Comparison of ENCODE assay signal across 9 mouse cellular contexts in the genomic region with DNA sequence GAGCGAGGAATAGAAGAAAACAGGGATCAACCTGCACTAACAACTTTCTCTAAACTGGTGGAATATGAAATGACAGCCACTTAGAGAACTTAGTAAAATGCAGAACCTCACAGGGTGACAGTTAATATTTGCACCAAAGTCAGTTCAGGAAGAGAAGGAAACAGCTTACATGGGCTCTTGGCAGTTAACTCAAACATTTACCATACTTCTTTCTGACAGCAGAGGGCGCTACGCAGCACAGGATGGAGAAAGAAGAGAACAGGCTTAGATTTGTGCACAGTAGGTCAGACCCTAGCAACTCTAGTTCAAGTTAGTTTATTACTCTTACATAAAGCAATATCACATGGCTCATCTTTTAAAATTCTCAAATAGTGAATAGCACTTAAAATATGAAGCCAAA.
A peak's percentile ranks its signal among the peaks of the same experiment; 100 is the strongest.
DNase-seq lines count a peak whose midpoint lies in the region; ATAC-seq and TF ChIP-seq lines count a peak whose summit lies in the region.
"Had no signal": no experiment of that assay in that cellular context is flagged by ENCODE, and none has a peak within 500 bp of the region (broad histone marks: within the 10 kb centered on the region; RNA-seq: fewer than 3 reads in every experiment).

No protein-coding gene starts in this region.

- no peaks in the 10 kb centered on the region for H3K36me3 ChIP-seq in heart, embryonic 11.5 days (ENCODE audit: control insufficient read depth, insufficient read depth, low read length)
- no peaks in the 10 kb centered on the region for H3K36me3 ChIP-seq in E14TG2a.4 (ENCODE audit: insufficient read depth, low read length)
- H3K36me3 ChIP-seq: liver, embryonic 15.5 days had no signal

- H3K9ac ChIP-seq in heart, embryonic 11.5 days (ENCODE audit: low read depth, low read length): no peak overlapping the region
- H3K9ac ChIP-seq: liver, embryonic 15.5 days had no signal

- TF ChIP-seq CTCF in E14TG2a.4 (conservative IDR thresholded peaks at IDR 0.05; ENCODE audit: low read length): peak; percentile 60

- H3K4me2 ChIP-seq in heart, embryonic 11.5 days: no peak overlapping the region
- H3K4me2 ChIP-seq: liver, embryonic 15.5 days had no signal

- 30% methylated on average over 3 of the region's 3 CpGs for WGBS in heart, embryonic 11.5 days (ENCODE audit: insufficient replicate concordance)

- peak; percentile 73 to 89 for DNase-seq in heart, adult 18-20 months
- DNase-seq in cerebellum, adult 18-20 months: peak; percentile 78 to 83
- DNase-seq in gastrocnemius, adult 8-10 months (ENCODE audit: low spot score in 2 of 2): peak; percentile 25 to 45
- DNase-seq in layer of hippocampus, adult 8-10 months (ENCODE audit: low spot score in 2 of 2): peak; percentile 30 to 60
- peak; percentile 22 for DNase-seq in testis, postnatal 14 days (ENCODE audit: low spot score)

- no peak overlapping the region for H3K27ac ChIP-seq in heart, embryonic 11.5 days (ENCODE audit: low read depth, low read length)
- H3K27ac ChIP-seq: liver, embryonic 15.5 days had no signal

- H3K27me3 ChIP-seq in heart, embryonic 11.5 days (ENCODE audit: control insufficient read depth, insufficient read depth, low read length): no peaks in the 10 kb centered on the region
- no peaks in the 10 kb centered on the region for H3K27me3 ChIP-seq in E14TG2a.4 (ENCODE audit: insufficient read depth, low read length)
- H3K27me3 ChIP-seq: liver, embryonic 15.5 days had no signal

- no peak for ATAC-seq in heart, embryonic 11.5 days (replicated peaks; ENCODE audit: insufficient number of reproducible peaks, low FRiP score, low TSS enrichment)
- peak; percentile 59 for ATAC-seq in megakaryocyte, adult 5-6 weeks (ENCODE audit: poor library complexity, severe bottlenecking)

- no peaks in the 10 kb centered on the region for H3K9me3 ChIP-seq in heart, embryonic 11.5 days (replicated peaks; ENCODE audit: control insufficient read depth, low read length)
- peaks cover 4% of the 10 kb centered on the region; the same call in 1 of the 2 replicates for H3K9me3 ChIP-seq in E14TG2a.4 (ENCODE audit: low read length)
- H3K9me3 ChIP-seq: liver, embryonic 15.5 days had no signal

- H3K4me1 ChIP-seq in heart, embryonic 11.5 days (ENCODE audit: control insufficient read depth, insufficient read depth, low read length): peaks cover 3% of the 10 kb centered on the region; the same call in 1 of the 2 replicates
- H3K4me1 ChIP-seq in E14TG2a.4 (replicated peaks; ENCODE audit: low read depth, low read length): no peaks in the 10 kb centered on the region
- H3K4me1 ChIP-seq: liver, embryonic 15.5 days had no signal

- no peak overlapping the region for H3K4me3 ChIP-seq in heart, embryonic 11.5 days (ENCODE audit: low read depth, low read length)
- no peak overlapping the region for H3K4me3 ChIP-seq in E14TG2a.4 (replicated peaks; ENCODE audit: low read length)
- H3K4me3 ChIP-seq: liver, embryonic 15.5 days had no signal

Comparison
In these comparisons a context has a peak if more than half of its experiments do, and no peak if none do; other contexts are left out.
1. DNase-seq: peak in every context shown above with its lines; median percentile 81 in heart, adult 18-20 months; 80 in cerebellum, adult 18-20 months; 45 in layer of hippocampus, adult 8-10 months; 35 in gastrocnemius, adult 8-10 months; 22 in testis, postnatal 14 days.